Mouse (Mus musculus) thymus, postnatal 14 days (tissue): ENCODE results near the gene Dnm1.

Experiments used
- DNase-seq: peaks from one replicate; pipeline ENCODE4 v3.0.0; 2021

The Dnm1 gene

DNA sequence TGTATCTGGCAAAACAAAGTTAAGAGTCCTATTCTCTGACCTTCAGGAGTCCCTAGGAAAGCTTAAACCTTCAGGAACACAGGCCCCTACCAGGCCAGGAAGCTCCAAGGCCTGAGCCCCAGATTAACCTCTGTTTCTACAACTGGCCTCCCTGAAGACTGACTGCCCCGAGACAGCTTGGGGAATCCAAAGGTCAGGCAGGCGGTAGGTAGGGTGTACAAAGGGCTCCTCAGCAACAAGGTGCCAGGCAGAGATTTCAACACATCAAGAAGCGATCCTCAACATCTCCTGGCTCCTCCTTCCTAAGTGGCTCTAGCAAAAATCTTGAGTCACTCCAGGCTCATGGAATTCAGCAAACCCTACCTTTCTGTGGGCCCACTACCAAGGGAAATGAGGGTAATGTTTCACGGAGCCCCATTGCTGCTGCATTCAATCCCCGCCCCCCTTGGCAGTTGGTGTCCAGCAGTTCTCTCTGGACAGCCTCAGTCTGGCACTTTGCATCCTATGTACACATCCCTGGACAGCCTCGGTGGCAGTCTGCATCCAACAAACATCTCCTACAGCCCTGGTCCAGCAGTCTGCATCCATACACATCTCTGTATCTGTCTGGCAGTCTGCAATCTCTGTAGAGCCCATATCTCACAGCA is 94.1 kb downstream of the Dnm1 start:
- DNase-seq: no peak
